Mouse (Mus musculus) G1E (cell line): ENCODE measurements around the gene Pappa2. TPM values are rescaled to one million over a fixed set of nuclear protein-coding genes. Genes with fewer than 3 reads are reported as not detected.

ENCODE experiments used
- ATAC-seq: 2 replicates; pipeline ENCODE4 v1.8.0; 2016; ENCODE audit warnings: mild to moderate bottlenecking; ENCODE audit not compliant: insufficient number of reproducible peaks, poor library complexity, low FRiP score, severe bottlenecking; ENCODE audit errors: extremely low read depth
- DNase-seq: peaks from one replicate; pipeline ENCODE4 v3.0.0; 2012; ENCODE audit warnings: low spot score
- H3K27me3 ChIP-seq: 2 replicates; pipeline ENCODE4 v1.6.1; 2012; ENCODE audit warnings: mild to moderate bottlenecking, low read length, inconsistent platforms; ENCODE audit not compliant: insufficient read depth
- H3K36me3 ChIP-seq: replicated peaks from 2 replicates; pipeline ENCODE3; 2012; ENCODE audit warnings: mild to moderate bottlenecking, inconsistent platforms
- H3K4me1 ChIP-seq: 2 replicates; pipeline ENCODE4 v1.6.1; 2012; ENCODE audit warnings: low read depth, low read length, inconsistent platforms, mixed read lengths; ENCODE audit not compliant: insufficient read depth
- H3K4me3 ChIP-seq: 2 replicates; pipeline ENCODE4 v1.5.1; 2012; ENCODE audit warnings: low read depth, mild to moderate bottlenecking, inconsistent platforms, low read length, moderate library complexity, mixed read lengths
- H3K9me3 ChIP-seq: replicated peaks from 2 replicates; pipeline ENCODE4 v1.6.1; 2012; ENCODE audit warnings: inconsistent platforms
- CTCF ChIP-seq: IDR thresholded peaks from 2 replicates; pipeline ENCODE4 v1.5.1; 2012; ENCODE audit warnings: low read depth, low read length, inconsistent platforms, mixed read lengths
- GATA1 ChIP-seq: IDR thresholded peaks from 2 replicates; pipeline ENCODE4 v1.6.1; 2012; ENCODE audit warnings: borderline replicate concordance, low read length, inconsistent platforms, mixed read lengths
- GATA2 ChIP-seq: IDR thresholded peaks from 2 replicates; pipeline ENCODE4 v1.6.1; 2012; ENCODE audit warnings: low read depth, low read length, inconsistent platforms, borderline replicate concordance
- POLR2AphosphoS5 ChIP-seq: IDR thresholded peaks from 2 replicates; pipeline ENCODE4 v1.6.1; 2012; ENCODE audit warnings: low read depth, low read length, inconsistent platforms; ENCODE audit not compliant: insufficient replicate concordance
- TAL1 ChIP-seq: conservative IDR thresholded peaks from 2 replicates; pipeline ENCODE4 v1.6.1; 2012; ENCODE audit warnings: low read depth, low read length, inconsistent platforms, mixed read lengths
- polyA plus RNA-seq: library from polyadenylated mRNA; stranded (reverse); fragments of >175 nt; gene quantifications from 2 replicates; pipeline ENCODE4 v1.2.3, GENCODE M21; 2012
- total RNA-seq, 2 experiments: library from RNA; stranded (forward) in 1 of 2; stranded (reverse) in 1 of 2; fragments of 200-1000 nt in 1 of 2; fragments of >200 nt in 1 of 2; fragmentation: Nextera tagmentation in 1 of 2; gene quantifications; 2 replicates each; pipeline ENCODE4 v1.2.3; 2014 to 2017

The Pappa2 gene
- total and polyA plus RNA-seq, 3 experiments: 0.05 TPM; not detected in 2

DNA sequence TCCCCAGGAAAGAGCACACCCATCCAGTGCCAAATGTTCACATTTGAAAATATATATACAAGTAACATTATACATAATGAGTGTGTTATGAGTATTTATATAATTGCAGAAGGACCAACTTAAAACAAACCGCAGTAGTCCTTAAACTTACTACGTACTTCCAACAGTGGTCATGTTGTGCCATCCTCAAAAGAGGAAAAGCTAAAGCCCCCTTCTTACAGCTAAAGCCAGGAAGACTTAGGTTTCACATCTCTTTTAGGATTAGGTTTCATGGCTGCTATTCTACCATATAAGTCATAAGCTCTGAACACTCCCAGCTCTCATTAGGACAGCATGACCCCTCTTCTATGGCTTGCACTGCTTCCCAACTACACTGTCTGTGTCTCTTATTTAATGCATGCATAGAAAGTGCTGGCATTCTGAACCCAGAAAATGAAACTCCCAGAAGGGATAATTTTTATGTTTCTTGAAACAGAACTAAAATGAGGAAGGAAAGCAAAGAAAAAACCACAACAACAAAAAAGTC lies 105.7 kb downstream of the Pappa2 start:
- Histone ChIP-seq H3K9me3 (peaks cover 20% of the 10 kb centered on the region), H3K36me3 (no peaks in the 10 kb centered on the region), H3K27me3 (no peaks in the 10 kb centered on the region), H3K4me3 (no peak overlapping the region), H3K4me1 (no peaks in the 10 kb centered on the region)
- ATAC-seq: no peak
- TF ChIP-seq GATA1 (no peak), GATA2 (no peak), POLR2AphosphoS5 (no peak), TAL1 (no peak), CTCF (no peak)
- no peak for DNase-seq

DNA sequence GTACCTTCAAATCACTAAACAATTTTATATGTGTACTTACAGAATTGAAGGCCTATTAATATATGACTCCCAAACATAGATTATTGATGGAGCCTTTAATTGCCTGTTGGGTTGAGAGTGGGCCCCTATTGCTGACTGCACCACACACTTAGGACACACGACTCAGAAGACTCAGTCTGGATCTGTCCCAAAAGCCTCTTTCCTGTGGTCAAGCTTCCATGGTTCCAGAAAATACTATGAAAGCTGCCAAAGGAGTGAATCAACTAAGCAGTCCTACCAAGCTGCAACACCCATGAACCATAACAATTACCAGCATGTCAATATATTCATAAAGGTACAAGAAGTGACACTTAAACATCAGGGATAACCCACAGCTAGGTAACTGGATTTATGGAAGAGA lies 106.7 kb downstream of the Pappa2 start:
- Histone ChIP-seq H3K9me3 (peaks cover 20% of the 10 kb centered on the region), H3K4me3 (no peak overlapping the region), H3K4me1 (no peaks in the 10 kb centered on the region), H3K27me3 (no peaks in the 10 kb centered on the region), H3K36me3 (no peaks in the 10 kb centered on the region)
- ATAC-seq: no peak
- TF ChIP-seq TAL1 (no peak), GATA2 (no peak), GATA1 (no peak), POLR2AphosphoS5 (no peak), CTCF (no peak)
- DNase-seq: no peak

DNA sequence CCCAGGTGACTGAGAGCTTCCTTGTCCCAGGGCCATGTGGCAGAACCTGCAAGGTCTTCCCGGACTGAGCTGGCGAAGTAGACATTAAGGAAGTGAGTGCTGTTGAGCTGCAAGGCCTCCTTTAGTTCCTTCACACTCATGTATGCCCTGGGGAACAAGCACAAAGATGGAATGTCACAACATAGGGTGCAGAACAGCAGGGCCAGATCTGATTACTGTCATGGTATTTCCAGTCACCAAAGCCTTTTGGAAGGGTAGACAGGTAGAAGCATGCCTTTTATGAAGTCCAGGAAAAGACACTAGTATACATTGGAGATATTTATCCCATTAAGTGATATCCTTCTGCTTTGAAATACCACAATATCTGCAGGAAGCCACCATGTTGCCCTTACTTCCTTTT lies 108.9 kb downstream of the Pappa2 start:
- TF ChIP-seq TAL1 (no peak), GATA1 (no peak), CTCF (no peak), GATA2 (no peak), POLR2AphosphoS5 (no peak)
- H3K4me3 ChIP-seq: no peak overlapping the region
- H3K9me3 ChIP-seq: peaks cover 18% of the 10 kb centered on the region
- DNase-seq (no peak), ATAC-seq (no peak)
- H3K4me1 ChIP-seq: no peaks in the 10 kb centered on the region
- H3K27me3 ChIP-seq: no peaks in the 10 kb centered on the region
- H3K36me3 ChIP-seq: no peaks in the 10 kb centered on the region

DNA sequence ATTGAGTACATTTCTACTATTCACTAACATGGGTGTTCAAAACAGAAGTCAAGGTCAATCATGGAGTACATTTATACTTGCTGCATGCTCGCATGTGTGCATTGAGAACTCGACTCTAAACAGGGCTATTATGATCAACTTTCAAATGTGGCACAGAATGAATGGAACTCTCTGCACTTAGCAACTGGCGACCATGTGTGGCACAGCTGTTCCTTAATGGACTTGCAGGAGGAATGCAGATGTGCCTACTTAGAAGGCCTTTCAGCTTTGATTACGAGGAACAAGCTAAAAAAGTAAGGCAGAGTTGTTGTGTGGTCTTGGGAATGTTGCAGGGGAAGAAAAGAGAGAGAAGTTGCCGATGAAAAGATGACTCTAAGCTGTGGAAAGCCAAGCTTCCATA lies 120.1 kb downstream of the Pappa2 start:
- TF ChIP-seq GATA2 (no peak), TAL1 (no peak), CTCF (no peak), POLR2AphosphoS5 (no peak), GATA1 (no peak)
- ATAC-seq: no peak
- H3K9me3 ChIP-seq: peaks cover 15% of the 10 kb centered on the region
- H3K27me3 ChIP-seq: no peaks in the 10 kb centered on the region
- no peaks in the 10 kb centered on the region for H3K36me3 ChIP-seq
- no peak overlapping the region for H3K4me3 ChIP-seq
- no peak for DNase-seq
- H3K4me1 ChIP-seq: no peaks in the 10 kb centered on the region

DNA sequence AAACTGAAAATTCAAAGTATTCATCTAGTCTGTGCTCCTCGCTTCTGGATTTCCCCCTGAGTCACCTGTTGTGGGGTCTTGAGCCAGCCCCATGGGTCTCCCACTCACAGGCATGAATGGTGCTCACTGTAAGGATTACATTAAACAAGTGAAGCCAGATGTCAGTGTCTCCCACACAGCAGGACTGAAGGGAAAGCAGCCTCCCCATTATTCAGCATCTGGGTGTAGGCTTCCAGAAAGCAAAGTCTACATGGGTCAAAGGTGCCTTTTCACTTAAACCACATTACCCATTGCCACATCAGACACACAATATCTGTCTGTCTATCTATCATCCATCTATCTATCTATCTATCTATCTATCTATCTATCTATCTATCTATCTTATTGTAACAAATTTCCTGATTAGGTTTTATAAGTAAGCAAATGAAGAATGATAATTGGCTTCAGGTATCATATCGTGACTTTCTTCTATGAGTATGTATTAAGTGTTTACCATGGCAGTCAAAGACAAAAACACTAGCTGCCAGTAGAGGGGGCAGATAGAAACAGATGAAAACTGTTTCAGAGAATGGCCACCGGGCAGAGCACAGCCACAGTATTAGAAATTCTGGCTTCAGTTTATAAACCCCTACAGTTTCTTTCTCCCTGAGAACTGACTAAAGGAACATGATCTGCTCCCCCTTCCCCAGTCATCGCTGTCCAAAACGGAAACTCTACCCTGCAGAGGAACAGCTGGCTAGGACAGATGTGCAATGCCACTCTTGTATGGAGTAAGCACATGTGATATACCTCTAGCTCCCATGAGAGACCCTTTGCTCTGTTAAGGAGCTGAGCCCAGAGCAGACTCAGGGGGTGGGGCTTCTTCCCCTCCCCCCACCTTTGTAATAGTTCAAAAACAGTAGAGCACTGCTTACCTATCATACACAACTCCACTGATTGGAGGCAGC lies 126.1 kb downstream of the Pappa2 start:
- H3K4me3 ChIP-seq: no peak overlapping the region
- no peaks in the 10 kb centered on the region for H3K27me3 ChIP-seq
- DNase-seq (no peak), ATAC-seq (no peak)
- no peaks in the 10 kb centered on the region for H3K36me3 ChIP-seq
- H3K9me3 ChIP-seq: peaks cover 31% of the 10 kb centered on the region
- no peak for TF ChIP-seq GATA2
- no peak for TF ChIP-seq POLR2AphosphoS5
- TF ChIP-seq CTCF: no peak
- no peak for TF ChIP-seq TAL1
- H3K4me1 ChIP-seq: no peaks in the 10 kb centered on the region

DNA sequence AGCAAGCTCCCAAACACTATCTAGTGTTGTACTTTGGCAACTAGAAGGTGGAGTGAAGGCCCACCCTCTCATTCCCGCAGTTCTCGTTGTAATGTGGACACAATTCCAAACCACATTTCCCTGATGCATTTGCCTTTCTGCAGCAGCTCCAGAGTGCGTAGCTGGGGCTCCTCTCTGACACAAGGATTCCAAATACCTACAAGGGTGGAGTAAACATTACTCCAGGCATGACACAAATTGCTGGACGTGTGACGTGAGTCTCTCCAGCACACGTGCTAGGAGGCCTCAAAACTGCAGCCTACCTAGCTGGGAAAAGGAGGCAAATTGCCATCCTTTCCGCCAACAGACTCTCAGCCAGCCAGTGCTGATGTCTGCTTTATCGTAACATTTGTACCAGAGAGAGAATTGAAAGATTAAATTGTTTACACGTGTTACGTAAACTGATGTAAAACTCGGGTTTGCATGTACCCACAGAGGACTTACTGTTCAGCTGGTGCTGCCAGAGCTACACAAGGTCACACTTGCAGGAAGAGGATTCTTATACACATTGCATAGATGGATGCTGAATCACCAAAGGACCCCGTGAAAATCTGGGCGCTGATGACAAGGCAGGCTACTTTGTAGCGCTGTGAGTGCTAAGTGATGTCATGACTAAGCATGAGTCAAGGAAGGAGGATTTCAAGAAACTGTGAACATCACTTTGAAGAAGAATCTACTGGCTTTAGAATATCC lies 127.3 kb downstream of the Pappa2 start:
- H3K4me1 ChIP-seq: no peaks in the 10 kb centered on the region
- ATAC-seq: no peak
- TF ChIP-seq GATA1 (no peak), TAL1 (no peak), POLR2AphosphoS5 (no peak), CTCF (no peak), GATA2 (no peak)
- H3K9me3 ChIP-seq: peaks cover 34% of the 10 kb centered on the region
- H3K36me3 ChIP-seq: no peaks in the 10 kb centered on the region
- no peaks in the 10 kb centered on the region for H3K27me3 ChIP-seq
- H3K4me3 ChIP-seq: no peak overlapping the region
- no peak for DNase-seq
